Mouse (Mus musculus) C2C12 (cell line): ENCODE measurements around the gene Gbp7. TPM values are rescaled to one million over a fixed set of nuclear protein-coding genes. Genes with fewer than 3 reads are reported as not detected.
A peak's percentile ranks its signal among the peaks of the same experiment; 100 is the strongest.

Source experiments
- H3K27me3 ChIP-seq: one replicate; pipeline ENCODE4 v1.6.1; 2011; ENCODE audit not compliant: control insufficient read depth, insufficient read depth, insufficient read length
- H3K36me3 ChIP-seq: one replicate; pipeline ENCODE4 v1.6.1; 2011; ENCODE audit not compliant: control insufficient read depth, insufficient read depth
- H3K4me3 ChIP-seq: one replicate; pipeline ENCODE4 v1.5.1; 2011; ENCODE audit warnings: mild to moderate bottlenecking, control low read depth; ENCODE audit not compliant: poor library complexity, insufficient read depth, severe bottlenecking
- H3K79me2 ChIP-seq: one replicate; pipeline ENCODE4 v1.6.1; 2011; ENCODE audit not compliant: control insufficient read depth, insufficient read depth
- H3K79me3 ChIP-seq: one replicate; pipeline ENCODE4 v1.6.1; 2011; ENCODE audit warnings: low read depth, control low read depth
- H3ac ChIP-seq: one replicate; pipeline ENCODE3; 2011; ENCODE audit warnings: low read depth; ENCODE audit not compliant: control insufficient read depth, insufficient read length
- CEBPB ChIP-seq: IDR thresholded peaks from one replicate; pipeline ENCODE4 v1.6.1; 2011; ENCODE audit warnings: low read depth, mild to moderate bottlenecking, control low read depth, moderate library complexity
- CTCF ChIP-seq: IDR thresholded peaks from one replicate; pipeline ENCODE4 v1.5.1; 2011; ENCODE audit not compliant: control insufficient read depth, insufficient read depth, insufficient read length
- FOSL1 ChIP-seq: IDR thresholded peaks from one replicate; pipeline ENCODE4 v1.8.0; 2011; ENCODE audit warnings: mild to moderate bottlenecking, low read length; ENCODE audit not compliant: poor library complexity, insufficient read depth, severe bottlenecking
- MAX ChIP-seq: IDR thresholded peaks from one replicate; pipeline ENCODE4 v1.6.1; 2011; ENCODE audit warnings: mild to moderate bottlenecking, control low read depth
- MYOD1 ChIP-seq: IDR thresholded peaks from one replicate; pipeline ENCODE4 v1.6.1; 2011; ENCODE audit warnings: low read depth; ENCODE audit not compliant: control insufficient read depth, insufficient read length
- MYOG ChIP-seq: IDR thresholded peaks from one replicate; pipeline ENCODE4 v1.6.1; 2011; ENCODE audit not compliant: control insufficient read depth, insufficient read length; ENCODE audit errors: extremely low read depth
- USF1 ChIP-seq: IDR thresholded peaks from one replicate; pipeline ENCODE4 v1.6.1; 2011; ENCODE audit warnings: low read depth, mild to moderate bottlenecking, control low read depth, moderate library complexity
- polyA plus RNA-seq: library from polyadenylated mRNA; unstranded; fragments of >200 nt; fragmentation: generic; extraction: Trizol; gene quantifications from one replicate; pipeline ENCODE4 v1.2.1, GENCODE M21; 2012; ENCODE audit warnings: missing spikeins

Gene Gbp7
- polyA plus RNA-seq, 1 experiment: not detected

DNA sequence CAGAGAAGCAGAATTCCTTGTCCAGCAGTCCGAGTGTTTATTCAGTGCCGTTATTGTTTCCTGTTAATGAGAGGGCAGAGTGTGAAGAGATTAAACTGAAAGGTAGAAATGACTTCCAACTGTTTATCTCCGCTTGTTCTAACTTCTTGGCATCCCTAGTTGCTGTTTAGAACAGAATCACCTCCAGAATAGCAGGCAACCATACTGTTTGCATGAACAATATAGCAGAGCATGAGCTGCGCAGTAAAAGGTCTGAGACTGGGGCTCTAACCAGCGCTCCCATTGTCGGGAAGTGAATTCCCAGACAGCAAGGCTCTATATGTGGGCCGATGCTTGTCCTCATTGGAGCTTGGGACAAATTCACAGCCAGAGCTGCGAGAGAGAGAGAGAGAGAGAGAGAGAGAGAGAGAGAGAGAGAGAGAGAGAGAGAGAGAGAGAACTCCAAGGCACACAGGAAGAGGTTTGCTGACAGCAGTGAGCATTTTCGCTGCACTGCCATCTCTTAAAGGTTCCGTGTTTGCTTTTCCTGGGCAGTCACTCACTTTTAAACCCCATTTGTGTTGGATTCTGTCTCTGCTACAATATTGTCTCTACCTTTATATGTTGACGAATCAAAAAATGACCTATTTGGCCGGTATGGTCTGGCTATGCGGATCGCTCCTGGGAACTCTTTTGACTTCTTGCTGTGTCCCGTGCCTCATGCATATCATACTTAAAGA is 32.9 kb upstream of the Gbp7 start:
- no peaks in the 10 kb centered on the region for H3K79me2 ChIP-seq
- H3K36me3 ChIP-seq: no peaks in the 10 kb centered on the region
- H3K4me3 ChIP-seq: no peak overlapping the region
- H3ac ChIP-seq: no peak overlapping the region
- H3K27me3 ChIP-seq: peaks cover 4% of the 10 kb centered on the region
- TF ChIP-seq MYOD1 (no peak), MAX (no peak), CTCF (no peak), MYOG (no peak), CEBPB (no peak), USF1 (no peak), FOSL1 (no peak)
- H3K79me3 ChIP-seq: no peaks in the 10 kb centered on the region

DNA sequence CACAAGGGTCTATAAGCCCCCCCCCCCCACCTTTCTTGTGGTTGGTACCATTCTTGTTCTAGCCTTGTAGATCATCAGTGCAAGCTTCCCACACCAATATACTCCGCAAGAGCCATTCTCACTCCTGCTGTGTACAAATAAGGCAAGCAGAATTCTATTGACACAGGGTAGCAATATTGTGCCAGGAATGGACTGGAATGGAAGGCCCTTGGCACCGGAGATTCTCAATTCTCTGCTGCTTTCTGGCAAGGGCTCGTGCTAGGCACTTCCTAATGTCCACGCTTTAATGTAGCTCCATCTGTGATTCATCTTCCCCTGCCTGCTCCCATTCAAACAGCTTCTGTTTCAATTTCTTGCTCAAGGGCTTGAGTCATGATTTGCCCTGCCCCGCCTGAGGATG is 31.2 kb upstream of the Gbp7 start:
- TF ChIP-seq USF1 (no peak), CEBPB (no peak), FOSL1 (no peak), MAX (no peak), CTCF (no peak), MYOD1 (no peak), MYOG (no peak)

DNA sequence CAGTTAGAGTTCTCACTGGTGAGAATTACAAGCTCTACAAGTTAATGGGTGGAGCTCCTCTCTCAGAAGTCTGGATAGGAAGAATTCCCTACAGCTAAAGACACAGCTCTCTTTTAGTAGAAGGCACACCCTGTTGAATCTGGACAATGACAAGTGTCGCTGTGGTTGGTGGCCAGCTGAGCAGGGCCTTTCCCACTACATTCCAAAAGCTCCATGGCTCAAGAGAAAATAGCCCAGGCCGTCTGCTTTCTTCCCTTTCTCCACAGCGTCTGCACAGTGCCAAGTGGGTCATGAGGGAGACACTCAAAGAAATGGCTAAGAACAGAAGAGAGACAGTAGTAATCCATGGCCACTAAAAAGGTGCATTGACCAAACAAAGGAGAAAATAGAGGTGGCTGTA is 2.0 kb upstream of the Gbp7 start:
- H3K27me3 ChIP-seq: no peaks in the 10 kb centered on the region
- no peaks in the 10 kb centered on the region for H3K79me2 ChIP-seq
- no peaks in the 10 kb centered on the region for H3K79me3 ChIP-seq

More for the DNA sequence above, 31.2 kb upstream of the Gbp7 start:
- H3K4me3 ChIP-seq: no peak overlapping the region
- no peak overlapping the region for H3ac ChIP-seq
- no peaks in the 10 kb centered on the region for H3K79me3 ChIP-seq
- no peaks in the 10 kb centered on the region for H3K79me2 ChIP-seq
- peaks cover 4% of the 10 kb centered on the region for H3K27me3 ChIP-seq
- H3K36me3 ChIP-seq: no peaks in the 10 kb centered on the region

DNA sequence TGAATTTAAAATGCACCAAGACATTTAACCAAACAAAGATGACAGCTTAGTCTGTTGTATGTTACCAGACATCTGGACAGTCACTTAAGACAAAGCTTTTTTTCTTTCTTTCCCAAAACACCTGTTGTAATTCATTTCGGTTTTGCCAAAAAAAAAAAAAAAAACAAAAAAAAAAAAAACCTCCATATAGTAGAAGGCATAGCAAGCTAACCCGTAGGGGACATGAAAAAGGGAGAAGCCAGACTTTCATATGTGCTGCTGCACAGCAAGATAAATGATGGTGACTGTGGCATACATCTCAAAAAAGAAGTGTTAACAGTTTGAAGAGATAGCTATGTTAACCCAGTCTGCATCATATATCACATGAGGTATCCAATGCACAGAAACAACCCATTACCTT is 545 bp upstream of the Gbp7 start:
- TF ChIP-seq CEBPB (no peak), FOSL1 (no peak)
- Histone ChIP-seq H3K4me3 (peak overlapping the region; percentile 19), H3K36me3 (no peaks in the 10 kb centered on the region)

More for the DNA sequence above, 2.0 kb upstream of the Gbp7 start:
- no peak for TF ChIP-seq MAX
- TF ChIP-seq CTCF: no peak
- no peak for TF ChIP-seq MYOD1
- no peak for TF ChIP-seq CEBPB
- no peak overlapping the region for H3K4me3 ChIP-seq
- no peak overlapping the region for H3ac ChIP-seq
- no peaks in the 10 kb centered on the region for H3K36me3 ChIP-seq

DNA sequence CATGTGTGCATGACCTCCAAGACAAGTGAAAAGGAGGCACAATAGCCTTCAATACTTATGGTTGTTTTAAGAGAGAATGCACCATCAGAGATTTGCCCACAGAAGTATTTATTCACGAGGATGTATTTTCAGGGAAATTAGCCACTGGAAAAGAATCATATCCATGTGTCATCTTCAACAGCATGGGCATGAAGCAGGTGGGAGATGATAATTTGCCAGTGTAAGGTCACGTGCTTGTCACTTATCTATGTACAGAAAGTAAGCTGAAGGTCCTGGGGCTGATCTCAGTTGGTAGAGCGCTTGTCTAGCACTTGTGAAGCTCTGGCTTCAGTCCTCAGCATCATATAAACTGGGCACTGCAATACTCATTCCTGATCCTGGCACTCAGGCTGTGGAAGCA is 1.5 kb downstream of the Gbp7 start:
- TF ChIP-seq CTCF (no peak), CEBPB (no peak), MYOD1 (no peak)
- no peaks in the 10 kb centered on the region for H3K27me3 ChIP-seq
- no peaks in the 10 kb centered on the region for H3K79me2 ChIP-seq
- H3K4me3 ChIP-seq: no peak overlapping the region
- no peaks in the 10 kb centered on the region for H3K79me3 ChIP-seq
- no peaks in the 10 kb centered on the region for H3K36me3 ChIP-seq
- H3ac ChIP-seq: no peak overlapping the region

More for the DNA sequence above, 545 bp upstream of the Gbp7 start:
- Histone ChIP-seq H3ac (no peak overlapping the region), H3K79me3 (no peaks in the 10 kb centered on the region), H3K27me3 (no peaks in the 10 kb centered on the region), H3K79me2 (no peaks in the 10 kb centered on the region)

DNA sequence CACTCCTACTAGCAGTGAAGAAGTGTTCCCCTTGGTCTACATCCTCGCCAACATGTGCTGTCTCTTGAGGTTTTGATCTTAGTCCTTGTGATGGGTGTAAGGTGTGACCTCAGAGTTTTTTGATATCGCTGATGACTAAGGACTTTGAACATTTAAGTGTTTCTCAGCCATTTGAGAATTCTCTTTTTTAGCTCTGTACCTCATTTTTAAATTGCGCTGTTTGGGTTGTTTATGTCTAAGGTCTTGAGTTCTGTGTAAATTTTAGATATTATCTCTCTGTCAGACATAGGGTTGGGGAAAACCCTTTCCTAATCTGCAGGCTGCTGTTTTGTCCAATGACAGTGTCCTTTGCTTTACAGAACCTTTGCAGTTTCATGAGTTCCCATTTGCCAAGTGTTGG is 3.0 kb downstream of the Gbp7 start:
- no peaks in the 10 kb centered on the region for H3K79me3 ChIP-seq
- H3K79me2 ChIP-seq: no peaks in the 10 kb centered on the region
- TF ChIP-seq CEBPB (no peak), MYOG (no peak), USF1 (no peak), CTCF (no peak), FOSL1 (no peak), MAX (no peak), MYOD1 (no peak)
- no peak overlapping the region for H3ac ChIP-seq
- H3K4me3 ChIP-seq: no peak overlapping the region
- no peaks in the 10 kb centered on the region for H3K36me3 ChIP-seq
- no peaks in the 10 kb centered on the region for H3K27me3 ChIP-seq

DNA sequence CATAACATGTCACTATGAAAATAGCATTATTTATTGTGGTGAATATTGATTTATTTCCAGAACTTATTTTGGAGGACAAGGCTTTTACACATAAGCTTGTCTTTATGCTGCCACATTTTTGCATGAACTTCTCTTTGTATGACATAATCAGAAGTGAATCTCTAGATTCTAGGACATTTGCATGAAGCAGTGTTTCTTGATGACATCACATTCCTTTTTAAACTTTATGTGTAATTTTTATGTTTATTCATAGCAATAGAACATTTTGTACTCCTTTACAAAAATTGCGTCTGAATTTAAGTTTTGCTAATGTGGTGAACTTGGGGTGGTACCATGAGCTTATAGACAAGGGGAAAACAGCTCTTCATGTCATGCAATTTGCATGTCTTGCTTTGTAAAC is 5.5 kb downstream of the Gbp7 start:
- no peaks in the 10 kb centered on the region for H3K79me2 ChIP-seq
- H3K79me3 ChIP-seq: no peaks in the 10 kb centered on the region
- no peak overlapping the region for H3ac ChIP-seq
- no peaks in the 10 kb centered on the region for H3K36me3 ChIP-seq
- no peak overlapping the region for H3K4me3 ChIP-seq
- TF ChIP-seq MYOG (no peak), CEBPB (no peak), MAX (no peak), CTCF (no peak), FOSL1 (no peak), USF1 (no peak), MYOD1 (no peak)
- H3K27me3 ChIP-seq: no peaks in the 10 kb centered on the region
